Mouse (Mus musculus) lung, postnatal 0 days (tissue): Measurements from ENCODE around the gene Arpc4. TPM values are rescaled to one million over a fixed set of nuclear protein-coding genes. Genes with fewer than 3 reads are reported as not detected.

Experiments used
- ATAC-seq: fragments of 200-750 bp; cut with Nextera tagmentation; 2 replicates; pipeline ENCODE4 v1.8.0; 2017; ENCODE audit warnings: moderate library complexity
- DNase-seq: peaks from one replicate; pipeline ENCODE4 v3.0.0-alpha.2; 2016; ENCODE audit warnings: low spot score
- H3K27ac ChIP-seq: fragments of 300-500 bp; sonication (generic); 2 replicates; pipeline ENCODE4 v1.5.1; 2014; ENCODE audit warnings: antibody characterized with exemption, mild to moderate bottlenecking, low read length, mixed read lengths
- H3K27me3 ChIP-seq: fragments of 300-500 bp; sonication (generic); replicated peaks from 2 replicates; pipeline ENCODE4 v1.6.1; 2014; ENCODE audit warnings: low read length, mixed read lengths; ENCODE audit not compliant: insufficient read depth
- H3K36me3 ChIP-seq: fragments of 300-500 bp; sonication (generic); 2 replicates; pipeline ENCODE4 v1.6.1; 2014; ENCODE audit warnings: low read length, mixed read lengths; ENCODE audit not compliant: insufficient read depth
- H3K4me1 ChIP-seq: fragments of 300-500 bp; sonication (generic); 2 replicates; pipeline ENCODE4 v1.6.1; 2014; ENCODE audit warnings: antibody characterized with exemption, low read depth, low read length, mixed read lengths; ENCODE audit not compliant: insufficient read depth
- H3K4me2 ChIP-seq: fragments of 300-500 bp; sonication (generic); replicated peaks from 2 replicates; pipeline ENCODE4 v1.6.1; 2014; ENCODE audit warnings: low read depth, mild to moderate bottlenecking, low read length, moderate library complexity, mixed read lengths
- H3K4me3 ChIP-seq: fragments of 300-500 bp; sonication (generic); 2 replicates; pipeline ENCODE4 v1.5.1; 2014; ENCODE audit warnings: low read depth, low read length
- H3K9ac ChIP-seq: fragments of 300-500 bp; sonication (generic); replicated peaks from 2 replicates; pipeline ENCODE4 v1.6.1; 2014; ENCODE audit warnings: low read depth, mild to moderate bottlenecking
- H3K9me3 ChIP-seq: fragments of 300-500 bp; sonication (generic); 2 replicates; pipeline ENCODE4 v1.6.1; 2016; ENCODE audit warnings: low read length, mixed read lengths
- CTCF ChIP-seq: IDR thresholded peaks from 2 replicates; pipeline ENCODE4 v1.5.1; 2016; ENCODE audit warnings: antibody characterized with exemption, mild to moderate bottlenecking
- EP300 ChIP-seq: IDR thresholded peaks from 2 replicates; pipeline ENCODE4 v1.6.1; 2016; ENCODE audit warnings: antibody characterized with exemption, mild to moderate bottlenecking, control low read depth
- WGBS: fragments of 180-500 bp; shearing (Covaris S2); extraction: QIAGEN DNeasy Blood & Tissue Kit; methylation state at CpG from one replicate; pipeline ENCODE4 v1.1.7; 2014; 5-methylcytosine and 5-hydroxymethylcytosine counted together
- polyA plus RNA-seq: library from polyadenylated mRNA; unstranded; fragments of >200 nt; fragmentation: Nextera tagmentation; extraction: Ambion mirVana; gene quantifications from 2 replicates; pipeline ENCODE4 v1.2.1, GENCODE M21; 2015

Gene Arpc4
- polyA plus RNA-seq, 1 experiment from 2014 or later, result 349 TPM

GRCm38 (mm10) chr6:113428006-113428405 lies 50.1 kb downstream of the Arpc4 start:
- 87% methylated on average over 16 of the region's 16 CpGs for WGBS
- ATAC-seq, result no peak
- Histone ChIP-seq H3K4me2 (no peak overlapping the region), H3K27me3 (no peaks in the 10 kb centered on the region), H3K9me3 (no peaks in the 10 kb centered on the region), H3K4me1 (no peaks in the 10 kb centered on the region), H3K9ac (no peak overlapping the region), H3K36me3 (no peaks in the 10 kb centered on the region), H3K27ac (no peak overlapping the region), H3K4me3 (no peak overlapping the region)
- no peak for DNase-seq
- TF ChIP-seq EP300, result no peak
- no peak for TF ChIP-seq CTCF

GRCm38 (mm10) chr6:113429965-113430364 lies 52.0 kb downstream of the Arpc4 start:
- DNase-seq, result no peak
- 75% methylated on average over 3 of the region's 3 CpGs for WGBS
- Histone ChIP-seq H3K9me3 (no peaks in the 10 kb centered on the region), H3K4me1 (no peaks in the 10 kb centered on the region), H3K27me3 (no peaks in the 10 kb centered on the region), H3K27ac (no peak overlapping the region), H3K36me3 (no peaks in the 10 kb centered on the region), H3K9ac (no peak overlapping the region), H3K4me3 (no peak overlapping the region), H3K4me2 (no peak overlapping the region)
- no peak for ATAC-seq
- TF ChIP-seq EP300 (no peak), CTCF (no peak)

GRCm38 (mm10) chr6:113430846-113431245 lies 52.9 kb downstream of the Arpc4 start:
- H3K9me3 ChIP-seq, result no peaks in the 10 kb centered on the region
- H3K27ac ChIP-seq, result no peak overlapping the region
- H3K4me1 ChIP-seq, result no peaks in the 10 kb centered on the region
- no peak overlapping the region for H3K4me3 ChIP-seq
- ATAC-seq, result no peak
- no peaks in the 10 kb centered on the region for H3K36me3 ChIP-seq
- H3K9ac ChIP-seq, result no peak overlapping the region
- no peak for DNase-seq
- H3K27me3 ChIP-seq, result no peaks in the 10 kb centered on the region
- 50% methylated on average over 3 of the region's 3 CpGs for WGBS
- TF ChIP-seq CTCF (no peak), EP300 (no peak)
- no peak overlapping the region for H3K4me2 ChIP-seq

- Histone ChIP-seq H3K9me3 (no peaks in the 10 kb centered on the region), H3K27ac (no peak overlapping the region), H3K4me3 (no peak overlapping the region), H3K4me1 (no peaks in the 10 kb centered on the region), H3K36me3 (no peaks in the 10 kb centered on the region), H3K27me3 (no peaks in the 10 kb centered on the region), H3K4me2 (no peak overlapping the region), H3K9ac (no peak overlapping the region)
- TF ChIP-seq EP300, result no peak
- no peak for TF ChIP-seq CTCF
- ATAC-seq, result no peak
- no peak for DNase-seq
- WGBS, result 44% methylated on average over 3 of the region's 3 CpGs
Observed at GRCm38 (mm10) chr6:113431801-113432200, 53.9 kb downstream of the Arpc4 start.

GRCm38 (mm10) chr6:113433661-113434060 lies 55.7 kb downstream of the Arpc4 start:
- H3K9ac ChIP-seq, result no peak overlapping the region
- no peak for ATAC-seq
- H3K4me1 ChIP-seq, result no peaks in the 10 kb centered on the region
- no peak for DNase-seq
- no peaks in the 10 kb centered on the region for H3K27me3 ChIP-seq
- no peak overlapping the region for H3K4me2 ChIP-seq
- no peak overlapping the region for H3K27ac ChIP-seq
- H3K36me3 ChIP-seq, result no peaks in the 10 kb centered on the region
- H3K4me3 ChIP-seq, result no peak overlapping the region
- TF ChIP-seq EP300 (no peak), CTCF (no peak)
- 37% methylated on average over 3 of the region's 3 CpGs for WGBS
- H3K9me3 ChIP-seq, result no peaks in the 10 kb centered on the region

- Histone ChIP-seq H3K9ac (no peak overlapping the region), H3K27ac (no peak overlapping the region), H3K4me1 (no peaks in the 10 kb centered on the region), H3K4me2 (no peak overlapping the region), H3K36me3 (no peaks in the 10 kb centered on the region), H3K9me3 (no peaks in the 10 kb centered on the region), H3K27me3 (no peaks in the 10 kb centered on the region), H3K4me3 (no peak overlapping the region)
- 63% methylated on average over 7 of the region's 7 CpGs for WGBS
- DNase-seq, result no peak
- no peak for ATAC-seq
- TF ChIP-seq EP300 (no peak), CTCF (no peak)
Observed at GRCm38 (mm10) chr6:113434691-113435090, 56.8 kb downstream of the Arpc4 start.

- no peaks in the 10 kb centered on the region for H3K27me3 ChIP-seq
- no peak within 1 kb of the TSS for H3K4me2 ChIP-seq
- TF ChIP-seq EP300 (no peak), CTCF (no peak)
- no peaks in the 10 kb centered on the region for H3K36me3 ChIP-seq
- WGBS, result 65% methylated on average over 9 of the region's 9 CpGs
- no peaks in the 10 kb centered on the region for H3K4me1 ChIP-seq
- H3K4me3 ChIP-seq, result no peak within 1 kb of the TSS
- DNase-seq, result no peak
- H3K27ac ChIP-seq, result no peak within 1 kb of the TSS
- ATAC-seq, result no peak
- H3K9me3 ChIP-seq, result no peaks in the 10 kb centered on the region
- no peak within 1 kb of the TSS for H3K9ac ChIP-seq
Observed at GRCm38 (mm10) chr6:113435664-113436205, 57.8 kb downstream of the Arpc4 start, which contains the start of gene Cidec. Gene Cidec (minus strand): TSS chr6:113435760.
